Mouse (Mus musculus) limb, embryonic 15.5 days (tissue): Measurements from ENCODE around the gene Ap2s1. TPM values are rescaled to one million over a fixed set of nuclear protein-coding genes. Genes with fewer than 3 reads are reported as not detected.
"Not testable (repeated sequence)": the region's sequence is repeated elsewhere in the genome, so short reads cannot be mapped to it uniquely, and the experiment has no call there.

Experiments used
- ATAC-seq: fragments of 200-750 bp; cut with Nextera tagmentation; 2 replicates; pipeline ENCODE4 v1.8.0; 2017; ENCODE audit warnings: low read depth, moderate TSS enrichment; ENCODE audit not compliant: insufficient number of reproducible peaks, low FRiP score, low TSS enrichment
- H3K27ac ChIP-seq: fragments of 300-500 bp; sonication (generic); 2 replicates; pipeline ENCODE4 v1.5.1; 2015; ENCODE audit warnings: moderate library complexity, mild to moderate bottlenecking, inconsistent platforms
- H3K27me3 ChIP-seq: fragments of 300-500 bp; sonication (generic); 2 replicates; pipeline ENCODE4 v1.6.1; 2015; ENCODE audit warnings: inconsistent platforms
- H3K36me3 ChIP-seq: fragments of 300-500 bp; sonication (generic); 2 replicates; pipeline ENCODE4 v1.6.1; 2015; ENCODE audit warnings: inconsistent platforms
- H3K4me1 ChIP-seq: fragments of 300-500 bp; sonication (generic); 2 replicates; pipeline ENCODE4 v1.6.1; 2015; ENCODE audit warnings: inconsistent platforms
- H3K4me2 ChIP-seq: fragments of 300-500 bp; sonication (generic); 2 replicates; pipeline ENCODE4 v1.6.1; 2015; ENCODE audit warnings: mild to moderate bottlenecking, inconsistent platforms
- H3K4me3 ChIP-seq: fragments of 300-500 bp; sonication (generic); 2 replicates; pipeline ENCODE4 v1.5.1; 2015; ENCODE audit warnings: mild to moderate bottlenecking, inconsistent platforms
- H3K9ac ChIP-seq: fragments of 300-500 bp; sonication (generic); 2 replicates; pipeline ENCODE4 v1.6.1; 2015; ENCODE audit warnings: inconsistent platforms
- H3K9me3 ChIP-seq: fragments of 300-500 bp; sonication (generic); 2 replicates; pipeline ENCODE4 v1.6.1; 2016; ENCODE audit warnings: inconsistent platforms
- WGBS: fragments of 180-500 bp; shearing (Covaris S2); methylation state at CpG from one replicate; pipeline ENCODE4 v1.1.7; 2015; 5-methylcytosine and 5-hydroxymethylcytosine counted together
- polyA plus RNA-seq: library from polyadenylated mRNA; unstranded; fragments of >200 nt; fragmentation: Nextera tagmentation; extraction: Ambion mirVana; gene quantifications from 2 replicates; pipeline ENCODE4 v1.2.1, GENCODE M21; 2015

Gene Ap2s1
- 253 and 283 TPM in 2 replicates for polyA plus RNA-seq

- Histone ChIP-seq H3K27me3 (no peaks in the 10 kb centered on the region), H3K27ac (peak within 1 kb of the TSS; percentile 67), H3K9ac (peak within 1 kb of the TSS; percentile 89), H3K36me3 (peaks cover 13% of the 10 kb centered on the region), H3K4me1 (peaks cover 11% of the 10 kb centered on the region), H3K4me2 (peak within 1 kb of the TSS; percentile 77), H3K4me3 (peak within 1 kb of the TSS; percentile 88), H3K9me3 (no peaks in the 10 kb centered on the region)
- ATAC-seq = peak; percentile 94
- WGBS = under 1% methylated on average over 34 of the region's 34 CpGs
Measured at GRCm38 (mm10) chr7:16738073-16738696, at the start of gene Ap2s1. TSS of gene Ap2s1 (plus strand) at chr7:16738410.

- H3K27me3 ChIP-seq = no peaks in the 10 kb centered on the region
- H3K4me1 ChIP-seq = no peaks in the 10 kb centered on the region
- no peak overlapping the region for H3K27ac ChIP-seq
- H3K4me2 ChIP-seq = no peak overlapping the region
- WGBS = 69% methylated on average over 5 of the region's 5 CpGs
- no peaks in the 10 kb centered on the region for H3K36me3 ChIP-seq
- ATAC-seq = no peak
- H3K9me3 ChIP-seq = no peaks in the 10 kb centered on the region
- H3K4me3 ChIP-seq = no peak overlapping the region
- H3K9ac ChIP-seq = no peak overlapping the region
Measured at GRCm38 (mm10) chr7:16689196-16689595, 49.0 kb upstream of the Ap2s1 start.

GRCm38 (mm10) chr7:16695025-16695424, 43.2 kb upstream of the Ap2s1 start:
- Histone ChIP-seq H3K9ac (no peak overlapping the region), H3K4me2 (no peak overlapping the region), H3K4me3 (no peak overlapping the region), H3K4me1 (no peaks in the 10 kb centered on the region), H3K9me3 (no peaks in the 10 kb centered on the region), H3K36me3 (no peaks in the 10 kb centered on the region), H3K27me3 (no peaks in the 10 kb centered on the region), H3K27ac (no peak overlapping the region)
- ATAC-seq = no peak
- WGBS = 36% methylated on average over 3 of the region's 3 CpGs

- Histone ChIP-seq H3K4me2 (no peak overlapping the region), H3K9ac (no peak overlapping the region), H3K36me3 (no peaks in the 10 kb centered on the region), H3K4me3 (no peak overlapping the region), H3K27ac (no peak overlapping the region), H3K4me1 (no peaks in the 10 kb centered on the region), H3K9me3 (no peaks in the 10 kb centered on the region), H3K27me3 (no peaks in the 10 kb centered on the region; the same call in 1 of the 2 replicates)
- ATAC-seq = no peak
- 45% methylated on average over 2 of the region's 2 CpGs for WGBS
Measured at GRCm38 (mm10) chr7:16699042-16699441, 39.2 kb upstream of the Ap2s1 start.

- Histone ChIP-seq H3K4me3 (no peak overlapping the region), H3K4me2 (no peak overlapping the region), H3K4me1 (no peaks in the 10 kb centered on the region), H3K27ac (no peak overlapping the region), H3K27me3 (no peaks in the 10 kb centered on the region; the same call in 1 of the 2 replicates), H3K9me3 (no peaks in the 10 kb centered on the region), H3K9ac (no peak overlapping the region), H3K36me3 (no peaks in the 10 kb centered on the region)
- ATAC-seq = no peak
- 73% methylated on average over 5 of the region's 5 CpGs for WGBS
Measured at GRCm38 (mm10) chr7:16700583-16700982, 37.6 kb upstream of the Ap2s1 start.

- no peak overlapping the region for H3K27ac ChIP-seq
- no peak overlapping the region for H3K4me3 ChIP-seq
- WGBS = 22% methylated on average over 9 of the region's 9 CpGs
- H3K4me1 ChIP-seq = peaks cover 7% of the 10 kb centered on the region; the same call in 1 of the 2 replicates
- no peaks in the 10 kb centered on the region for H3K36me3 ChIP-seq
- no peak overlapping the region for H3K4me2 ChIP-seq
- no peak for ATAC-seq
- no peaks in the 10 kb centered on the region; the same call in 1 of the 2 replicates for H3K27me3 ChIP-seq
- H3K9me3 ChIP-seq = no peaks in the 10 kb centered on the region
- H3K9ac ChIP-seq = no peak overlapping the region
Measured at GRCm38 (mm10) chr7:16706385-16706784, 31.8 kb upstream of the Ap2s1 start.

GRCm38 (mm10) chr7:16708244-16708643, 30.0 kb upstream of the Ap2s1 start:
- no peak overlapping the region for H3K27ac ChIP-seq
- no peaks in the 10 kb centered on the region for H3K36me3 ChIP-seq
- H3K9me3 ChIP-seq = no peaks in the 10 kb centered on the region
- WGBS = 29% methylated on average over 9 of the region's 9 CpGs
- no peak overlapping the region for H3K4me3 ChIP-seq
- no peak overlapping the region for H3K9ac ChIP-seq
- peaks cover 7% of the 10 kb centered on the region; the same call in 1 of the 2 replicates for H3K4me1 ChIP-seq
- no peaks in the 10 kb centered on the region for H3K27me3 ChIP-seq
- ATAC-seq = no peak
- no peak overlapping the region for H3K4me2 ChIP-seq

- ATAC-seq = no peak
- Histone ChIP-seq H3K9ac (no peak overlapping the region), H3K9me3 (no peaks in the 10 kb centered on the region), H3K27me3 (no peaks in the 10 kb centered on the region), H3K4me3 (no peak overlapping the region), H3K4me2 (no peak overlapping the region), H3K36me3 (no peaks in the 10 kb centered on the region), H3K4me1 (peaks cover 7% of the 10 kb centered on the region; the same call in 1 of the 2 replicates), H3K27ac (no peak overlapping the region)
- WGBS = 80% methylated on average over 5 of the region's 5 CpGs
Measured at GRCm38 (mm10) chr7:16710604-16711003, 27.6 kb upstream of the Ap2s1 start.

- Histone ChIP-seq H3K4me1 (no peaks in the 10 kb centered on the region), H3K9ac (no peak overlapping the region), H3K27me3 (no peaks in the 10 kb centered on the region), H3K4me2 (no peak overlapping the region), H3K27ac (no peak overlapping the region), H3K9me3 (no peaks in the 10 kb centered on the region), H3K4me3 (no peak overlapping the region), H3K36me3 (no peaks in the 10 kb centered on the region)
- no peak for ATAC-seq
- WGBS = 68% methylated on average over 13 of the region's 13 CpGs
Measured at GRCm38 (mm10) chr7:16712633-16713415, 25.4 kb upstream of the Ap2s1 start.

- H3K4me2 ChIP-seq, H3K4me1 ChIP-seq, H3K9ac ChIP-seq, H3K27ac ChIP-seq, H3K4me3 ChIP-seq, H3K36me3 ChIP-seq, ATAC-seq, H3K9me3 ChIP-seq, H3K27me3 ChIP-seq: not testable (repeated sequence)
- WGBS = 36% methylated on average over 8 of the region's 8 CpGs
Measured at GRCm38 (mm10) chr7:16716456-16717152, 21.6 kb upstream of the Ap2s1 start.

- no peak within 1 kb of the TSS for H3K27ac ChIP-seq
- no peaks in the 10 kb centered on the region for H3K4me1 ChIP-seq
- no peaks in the 10 kb centered on the region for H3K36me3 ChIP-seq
- no peaks in the 10 kb centered on the region for H3K27me3 ChIP-seq
- no peak for ATAC-seq
- no peaks in the 10 kb centered on the region for H3K9me3 ChIP-seq
- no peak within 1 kb of the TSS for H3K4me3 ChIP-seq
- no peak within 1 kb of the TSS for H3K4me2 ChIP-seq
- H3K9ac ChIP-seq = no peak within 1 kb of the TSS
- 71% methylated on average over 2 of the region's 2 CpGs for WGBS
Measured at GRCm38 (mm10) chr7:16721629-16722028, 16.6 kb upstream of the Ap2s1 start, which contains the start of gene Ceacam9. TSS of gene Ceacam9 (plus strand) at chr7:16721929.

GRCm38 (mm10) chr7:16722490-16722889, 15.7 kb upstream of the Ap2s1 start:
- not testable (repeated sequence) for H3K9me3 ChIP-seq, H3K4me1 ChIP-seq, ATAC-seq, H3K4me2 ChIP-seq, H3K9ac ChIP-seq, H3K27ac ChIP-seq, H3K36me3 ChIP-seq, H3K27me3 ChIP-seq, H3K4me3 ChIP-seq
- 77% methylated on average over 3 of the region's 3 CpGs for WGBS
